Mouse (Mus musculus) retina, adult 2 months (tissue): ENCODE data around the gene Csn3.
A peak's percentile ranks its signal among the peaks of the same experiment; 100 is the strongest.

ENCODE experiments used
- DNase-seq: peaks from one replicate; pipeline ENCODE4 v3.0.0-alpha.2; 2012; ENCODE audit warnings: low read depth, low spot score

Csn3 gene

DNA sequence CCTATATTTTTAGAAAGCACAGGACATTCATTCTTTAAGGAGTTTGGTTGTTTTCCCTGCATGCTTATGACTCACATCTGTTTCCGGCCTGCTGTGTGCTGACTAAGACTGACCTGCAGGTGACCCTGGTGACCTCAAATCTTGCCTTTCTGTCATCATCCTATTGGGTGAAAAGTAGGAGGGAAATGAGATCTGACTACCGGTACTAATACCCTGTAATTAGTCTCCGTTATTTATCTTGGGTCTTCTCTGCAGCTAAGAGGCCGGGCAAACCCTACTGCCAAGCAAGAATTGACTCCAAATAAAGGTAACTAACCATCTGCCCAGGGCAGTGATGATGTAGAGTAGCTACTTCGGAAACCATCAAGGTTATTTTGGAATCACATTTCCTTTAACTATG lies at the start of gene Csn3:
Gene Csn3, plus strand, starts transcription at position 208 of the 400 bp plus-strand sequence.
- no peak for DNase-seq

DNA sequence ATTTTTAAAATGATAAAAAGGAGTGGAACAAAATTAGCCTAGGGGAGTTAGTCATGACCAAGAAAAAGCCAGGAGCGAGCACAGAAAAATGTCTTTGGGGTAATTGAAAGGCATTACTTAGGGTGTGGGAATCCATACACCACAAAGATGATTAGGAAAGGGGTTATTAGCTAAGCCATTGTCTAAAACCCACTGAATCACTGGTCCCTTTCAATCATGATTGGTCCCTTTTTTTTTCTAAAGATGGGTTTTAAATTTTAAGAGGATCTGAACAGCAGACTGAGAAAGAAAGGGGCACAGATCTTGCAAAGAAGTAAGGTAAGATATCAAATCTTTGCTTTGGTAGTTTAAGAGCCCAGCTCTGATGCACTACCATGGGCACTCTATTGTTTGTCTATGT lies 40.6 kb upstream of the Csn3 start, which contains the start of gene Odam:
Gene Odam, plus strand, starts transcription at position 301 of the 400 bp plus-strand sequence.
- no peak for DNase-seq

GRCm38 (mm10) chr5:87931603-87932002 lies 6.2 kb downstream of the Csn3 start:
- no peak for DNase-seq

DNA sequence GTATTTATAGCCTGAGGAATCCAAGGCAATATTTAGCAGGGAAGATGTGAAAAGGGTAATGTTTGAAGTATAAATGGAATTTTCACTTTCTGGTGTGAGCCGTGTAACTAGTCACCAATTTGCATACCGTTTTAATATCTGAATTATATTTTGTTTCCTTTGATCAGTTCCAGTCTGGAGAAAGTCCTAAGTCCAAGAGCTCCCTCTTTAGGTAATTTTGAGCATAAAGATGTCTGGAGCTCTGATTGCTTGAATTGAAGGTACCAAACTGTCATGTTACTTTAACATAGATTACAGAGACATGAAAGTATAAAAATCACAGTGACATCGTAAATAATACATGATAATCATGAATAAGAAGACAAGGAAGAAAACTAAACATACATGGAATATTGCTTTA lies 15.4 kb downstream of the Csn3 start:
- DNase-seq = peak; percentile 3

DNA sequence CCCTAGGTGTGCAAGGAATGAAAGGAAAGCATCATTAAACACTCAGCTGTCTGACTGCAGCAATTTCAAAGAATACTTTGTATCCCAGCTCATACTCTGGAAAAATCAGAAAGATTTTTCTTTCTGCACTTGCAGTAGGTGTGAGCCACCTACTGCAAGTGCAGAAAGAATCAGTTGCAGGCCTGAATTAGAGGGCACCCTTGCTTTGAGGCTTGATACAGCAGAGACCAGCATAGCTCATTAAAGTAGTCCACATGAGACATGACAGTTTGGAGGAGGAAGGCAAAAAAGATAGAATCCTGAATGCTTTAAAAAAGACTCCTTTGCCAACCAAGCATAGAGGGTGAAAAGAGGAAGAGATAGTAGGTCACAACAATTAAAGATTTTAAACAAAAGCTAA lies 17.1 kb downstream of the Csn3 start:
- DNase-seq = no peak

GRCm38 (mm10) chr5:87951836-87952235 lies 26.5 kb downstream of the Csn3 start:
- no peak for DNase-seq

DNA sequence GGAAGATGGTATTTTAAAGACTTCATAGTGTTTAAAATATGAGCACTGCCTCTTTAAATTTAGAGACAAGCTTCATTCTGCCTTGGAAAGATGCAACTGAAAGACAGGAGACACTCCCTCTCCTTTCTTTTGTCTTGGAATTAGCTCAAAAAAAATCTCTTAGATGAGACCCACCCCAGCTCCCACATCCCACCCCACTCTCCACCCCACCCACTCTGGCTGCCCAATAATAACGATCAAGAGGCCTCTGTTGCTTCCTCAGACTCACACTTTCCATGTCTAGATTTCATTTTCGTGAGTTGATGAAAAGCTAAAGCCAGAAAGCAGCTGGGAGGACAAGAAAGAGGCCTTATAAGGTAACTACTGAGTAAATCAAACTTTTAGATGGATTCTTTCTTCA lies 43.8 kb downstream of the Csn3 start, which contains the start of the genes 2310003L06Rik and Gm28434:
Gene 2310003L06Rik, plus strand, starts transcription at position 259 of the 400 bp plus-strand sequence.
Gene Gm28434, plus strand, starts transcription at position 317 of the 400 bp plus-strand sequence.
- no peak for DNase-seq

GRCm38 (mm10) chr5:87979139-87979538 lies 53.8 kb downstream of the Csn3 start, which contains the start of gene Cabs1:
Gene Cabs1, plus strand, starts transcription at chr5:87979439.
- DNase-seq = no peak
